Comparison of ENCODE assay signal across 11 mouse cellular contexts in genomic region chr10:70916697-70917096, GRCm38 (mm10).
DNase-seq lines count a peak whose midpoint lies in the region; ATAC-seq and TF ChIP-seq lines count a peak whose summit lies in the region.
"Had no signal": no experiment of that assay in that cellular context is flagged by ENCODE, and none has a peak within 500 bp of the region (broad histone marks: within the 10 kb centered on the region; RNA-seq: fewer than 3 reads in every experiment).

No protein-coding gene starts in this region.

- H3K4me1 ChIP-seq in kidney, postnatal 0 days (replicated peaks; ENCODE audit: insufficient read depth, low read length) = no peaks in the 10 kb centered on the region
- H3K4me1 ChIP-seq in lung, postnatal 0 days (ENCODE audit: insufficient read depth, low read depth, low read length) = no peaks in the 10 kb centered on the region
- H3K4me1 ChIP-seq in testis, adult 2 months (ENCODE audit: control insufficient read depth, insufficient read depth, low read length) = no peaks in the 10 kb centered on the region
- H3K4me1 ChIP-seq: limb, embryonic 13.5 days had no signal

- no peaks in the 10 kb centered on the region for H3K27me3 ChIP-seq in kidney, postnatal 0 days (ENCODE audit: insufficient read depth, low read length)
- no peaks in the 10 kb centered on the region for H3K27me3 ChIP-seq in lung, postnatal 0 days (replicated peaks; ENCODE audit: insufficient read depth, low read length)
- no peaks in the 10 kb centered on the region for H3K27me3 ChIP-seq in Patski
- no peaks in the 10 kb centered on the region for H3K27me3 ChIP-seq in testis, adult 2 months (ENCODE audit: control insufficient read depth, insufficient read depth, low read length)
- H3K27me3 ChIP-seq: limb, embryonic 13.5 days had no signal

- DNase-seq in kidney, postnatal 0 days (ENCODE audit: low spot score) = no peak
- no peak for DNase-seq in kidney, adult 9 months
- no peak for DNase-seq in lung, postnatal 0 days (ENCODE audit: low spot score)
- DNase-seq in lung, postnatal 14 days = no peak
- no peak for DNase-seq in Patski (ENCODE audit: low read depth, low spot score)
- no peak for DNase-seq in right cerebral cortex, postnatal 4 days
- DNase-seq: adrenal gland, postnatal 10 days; cerebellum, adult 11-12 months; layer of hippocampus, adult 9-11 months had no signal

- ATAC-seq in kidney, postnatal 0 days (replicated peaks; ENCODE audit: low FRiP score, low read depth) = no peak
- no peak for ATAC-seq in lung, postnatal 0 days
- no peak for ATAC-seq in Patski

- no peak overlapping the region for H3K27ac ChIP-seq in kidney, postnatal 0 days
- no peak overlapping the region for H3K27ac ChIP-seq in lung, postnatal 0 days (ENCODE audit: low read length)
- H3K27ac ChIP-seq in testis, adult 2 months (ENCODE audit: control insufficient read depth, insufficient read depth, low read depth, low read length) = no peak overlapping the region
- H3K27ac ChIP-seq: limb, embryonic 13.5 days had no signal

- CTCF ChIA-PET in Patski (lab: Charles Lee) = interaction anchor here (1.3 kb wide), 1 partner anchor 309 kb away, joined by 5 read pairs; no protein-coding TSS in a partner anchor

- 94% methylated on average over 6 of the region's 6 CpGs for WGBS in kidney, postnatal 0 days
- WGBS in lung, postnatal 0 days = 85% methylated on average over 6 of the region's 6 CpGs

- H3K36me3 ChIP-seq in kidney, postnatal 0 days (ENCODE audit: insufficient read depth, low read length) = 0 out of 2 replicates have a peak, but pooled peaks cover 7% of the 10 kb centered on the region
- H3K36me3 ChIP-seq in lung, postnatal 0 days (ENCODE audit: insufficient read depth, low read length) = no peaks in the 10 kb centered on the region
- H3K36me3 ChIP-seq in testis, adult 2 months (ENCODE audit: control insufficient read depth, insufficient read depth, low read length) = no peaks in the 10 kb centered on the region

- no peak overlapping the region for H3K9ac ChIP-seq in kidney, postnatal 0 days (ENCODE audit: low read depth, low read length)
- no peak overlapping the region for H3K9ac ChIP-seq in lung, postnatal 0 days (replicated peaks; ENCODE audit: low read depth)
- H3K9ac ChIP-seq: limb, embryonic 13.5 days had no signal

- TF ChIP-seq EP300 in lung, postnatal 0 days (IDR thresholded peaks at IDR 0.05) = no peak

- peak; percentile 56 for TF ChIP-seq CTCF in kidney, postnatal 0 days (IDR thresholded peaks at IDR 0.05; ENCODE audit: low read depth)
- peak; percentile 49 for TF ChIP-seq CTCF in lung, postnatal 0 days (IDR thresholded peaks at IDR 0.05)
- TF ChIP-seq CTCF in Patski (IDR thresholded peaks at IDR 0.05) = peak; percentile 70
- peak; percentile 80 for TF ChIP-seq CTCF in testis, adult 2 months (IDR thresholded peaks at IDR 0.05; ENCODE audit: control insufficient read depth, insufficient read depth, insufficient replicate concordance, low read depth, low read length)

- POLR2A ChIA-PET in Patski (lab: Charles Lee) = no interaction called here

- no peak overlapping the region for H3K4me3 ChIP-seq in kidney, postnatal 0 days (replicated peaks; ENCODE audit: low read depth, low read length)
- no peak overlapping the region for H3K4me3 ChIP-seq in lung, postnatal 0 days (ENCODE audit: low read depth, low read length)
- peak overlapping the region; percentile 49 for H3K4me3 ChIP-seq in testis, adult 2 months (ENCODE audit: control insufficient read depth, low read depth, low read length)
- H3K4me3 ChIP-seq: limb, embryonic 13.5 days had no signal

- H3K4me2 ChIP-seq in kidney, postnatal 0 days (ENCODE audit: low read length) = no peak overlapping the region
- H3K4me2 ChIP-seq in lung, postnatal 0 days (replicated peaks; ENCODE audit: low read depth, low read length) = no peak overlapping the region
- H3K4me2 ChIP-seq: limb, embryonic 13.5 days had no signal

- in situ Hi-C loops in Patski (cut with MboI; ENCODE audit: low pct_unique_long_range_greater_than_20kb) = no loop called here

- peaks cover 3% of the 10 kb centered on the region for H3K9me3 ChIP-seq in kidney, postnatal 0 days (replicated peaks; ENCODE audit: low read length)
- H3K9me3 ChIP-seq in lung, postnatal 0 days (ENCODE audit: low read length) = no peaks in the 10 kb centered on the region

- TF ChIP-seq POLR2A in testis, adult 2 months (IDR thresholded peaks at IDR 0.05; ENCODE audit: control insufficient read depth, low read depth, low read length) = 0 out of 2 replicates have a peak, but pooled peaks have one; percentile 34
